In the genomic region with DNA sequence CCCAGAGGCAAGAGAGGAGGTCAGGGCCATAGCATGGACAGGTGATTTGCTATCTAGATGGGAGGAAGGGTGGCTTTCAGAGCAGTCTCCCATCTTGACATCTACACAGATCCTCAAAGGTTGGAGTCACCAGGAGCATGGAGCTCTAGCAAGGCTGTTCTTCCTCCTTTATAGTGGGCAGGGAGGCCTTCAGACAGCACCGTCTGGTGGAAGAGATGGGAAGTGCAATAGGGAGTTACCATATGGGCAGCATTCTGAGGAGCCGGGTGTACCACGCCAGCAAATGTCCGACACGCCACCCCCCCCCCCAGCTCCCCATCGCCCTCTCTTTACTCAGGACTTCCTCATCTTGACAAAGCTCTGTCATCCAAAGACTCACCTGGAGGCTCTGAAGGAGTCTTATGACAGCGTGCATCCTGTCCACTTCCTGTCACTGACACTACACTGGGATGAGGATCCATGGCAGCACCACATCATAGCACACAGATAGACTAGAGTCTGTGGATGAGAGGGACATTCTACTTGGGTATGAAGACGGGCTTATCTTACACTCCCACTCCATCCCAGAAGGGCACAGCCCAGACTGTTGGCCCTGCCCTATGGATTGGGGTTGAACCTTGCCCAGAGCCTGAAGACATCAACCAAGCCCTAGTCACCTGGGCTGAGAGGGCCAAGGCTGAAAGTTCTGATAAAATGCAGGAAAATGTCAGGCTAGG, we compare ENCODE assay signal across 8 mouse cellular contexts. TPM values are rescaled to one million over a fixed set of nuclear protein-coding genes. Genes with fewer than 3 reads are reported as not detected.
DNase-seq lines count a peak whose midpoint lies in the region; ATAC-seq and TF ChIP-seq lines count a peak whose summit lies in the region.

No protein-coding gene starts in this region.

- ATAC-seq in forebrain, embryonic 14.5 days, result no peak
- no peak for ATAC-seq in forebrain, embryonic 12.5 days (ENCODE audit: low FRiP score)
- peak; percentile 57; the same call in 1 of the 2 replicates for ATAC-seq in liver, postnatal 0 days

- no peaks in the 10 kb centered on the region for H3K9me3 ChIP-seq in forebrain, embryonic 14.5 days (replicated peaks; ENCODE audit: control insufficient read depth, low read length)
- H3K9me3 ChIP-seq in forebrain, embryonic 12.5 days, result no peaks in the 10 kb centered on the region
- H3K9me3 ChIP-seq in liver, postnatal 0 days (ENCODE audit: low read length), result no peaks in the 10 kb centered on the region

- no peak overlapping the region for H3K4me2 ChIP-seq in forebrain, embryonic 14.5 days (ENCODE audit: low read length)
- no peak overlapping the region for H3K4me2 ChIP-seq in forebrain, embryonic 12.5 days
- no peak overlapping the region for H3K4me2 ChIP-seq in liver, postnatal 0 days (ENCODE audit: low read depth, low read length)

- H3K4me1 ChIP-seq in forebrain, embryonic 14.5 days (ENCODE audit: control insufficient read depth, insufficient read depth, low read length), result peaks cover 14% of the 10 kb centered on the region
- peaks cover 39% of the 10 kb centered on the region for H3K4me1 ChIP-seq in forebrain, embryonic 12.5 days
- no peaks in the 10 kb centered on the region for H3K4me1 ChIP-seq in liver, postnatal 0 days (ENCODE audit: insufficient read depth)

- TF ChIP-seq EP300 in liver, postnatal 0 days (IDR thresholded peaks at IDR 0.05; ENCODE audit: low read depth), result no peak

- TF ChIP-seq CTCF in liver, postnatal 0 days (IDR thresholded peaks at IDR 0.05; ENCODE audit: low read depth), result peak; percentile 90

- no peaks in the 10 kb centered on the region for H3K27me3 ChIP-seq in forebrain, embryonic 14.5 days (replicated peaks; ENCODE audit: control insufficient read depth, insufficient read depth, low read length)
- peaks cover 8% of the 10 kb centered on the region; the same call in 1 of the 2 replicates for H3K27me3 ChIP-seq in forebrain, embryonic 12.5 days
- H3K27me3 ChIP-seq in liver, postnatal 0 days (ENCODE audit: insufficient read depth, low read length), result no peaks in the 10 kb centered on the region

- H3K4me3 ChIP-seq in forebrain, embryonic 14.5 days (ENCODE audit: low read depth, low read length), result no peak overlapping the region
- no peak overlapping the region for H3K4me3 ChIP-seq in forebrain, embryonic 12.5 days (replicated peaks)
- H3K4me3 ChIP-seq in liver, postnatal 0 days (ENCODE audit: low read depth, low read length), result no peak overlapping the region

- no peaks in the 10 kb centered on the region for H3K36me3 ChIP-seq in forebrain, embryonic 14.5 days (ENCODE audit: control insufficient read depth, insufficient read depth, low read length)
- H3K36me3 ChIP-seq in forebrain, embryonic 12.5 days (replicated peaks), result no peaks in the 10 kb centered on the region
- no peaks in the 10 kb centered on the region for H3K36me3 ChIP-seq in liver, postnatal 0 days (replicated peaks; ENCODE audit: insufficient read depth, low read length)

- DNase-seq in forebrain, embryonic 14.5 days (ENCODE audit: low spot score), result peak; percentile 69
- peak; percentile 35 to 51 for DNase-seq in CD8-positive naive resting alpha-beta T cell, adult 2 months (ENCODE audit: low read depth in 2 of 2, low spot score in 2 of 2)
- DNase-seq in c-Kit-positive CD71-positive TER-119-negative erythroid progenitor cells, embryonic 14.5 days (ENCODE audit: low read depth), result peak; percentile 48
- DNase-seq in frontal cortex, postnatal 36 days (ENCODE audit: low spot score in 2 of 2), result peak; percentile 75 to 84
- peak; percentile 69 for DNase-seq in kidney, postnatal 14 days
- peak; percentile 72 for DNase-seq in liver, postnatal 0 days
- DNase-seq in right cerebral cortex, postnatal 10 days (ENCODE audit: low spot score in 2 of 2), result peak; percentile 74 to 83

- H3K9ac ChIP-seq in forebrain, embryonic 14.5 days (ENCODE audit: low read length), result no peak overlapping the region
- no peak overlapping the region for H3K9ac ChIP-seq in forebrain, embryonic 12.5 days
- H3K9ac ChIP-seq in liver, postnatal 0 days (replicated peaks), result no peak overlapping the region

- H3K27ac ChIP-seq in forebrain, embryonic 14.5 days (ENCODE audit: low read depth, low read length), result no peak overlapping the region
- no peak overlapping the region for H3K27ac ChIP-seq in forebrain, embryonic 12.5 days
- no peak overlapping the region for H3K27ac ChIP-seq in liver, postnatal 0 days (ENCODE audit: low read depth)

- WGBS in forebrain, embryonic 14.5 days, result 20% methylated on average over 8 of the region's 8 CpGs
- WGBS in forebrain, embryonic 12.5 days, result 26% methylated on average over 8 of the region's 8 CpGs
- WGBS in liver, postnatal 0 days (ENCODE audit: insufficient replicate concordance), result 11% methylated on average over 7 of the region's 8 CpGs

RNA-seq across cellular contexts. Expression of gene Ccdc188, which starts 6.8 kb away (rescaled TPM):
- polyA plus RNA-seq in forebrain, embryonic 14.5 days (2014; fragmentation: Nextera tagmentation; extraction: Ambion mirVana), result 0.13 and 0.16 TPM in 2 replicates
- polyA plus RNA-seq in forebrain, embryonic 12.5 days (2016; fragmentation: Nextera tagmentation; extraction: Ambion mirVana), result not detected in 2 replicates
- not detected in 2 replicates for polyA plus RNA-seq in liver, postnatal 0 days (2015; fragmentation: Nextera tagmentation; extraction: Ambion mirVana)

RNA-seq across cellular contexts. Expression of gene Zdhhc8, which starts 24.1 kb away (rescaled TPM):
- polyA plus RNA-seq in forebrain, embryonic 14.5 days (2014; fragmentation: Nextera tagmentation; extraction: Ambion mirVana), result 5.9 and 10.2 TPM in 2 replicates
- polyA plus RNA-seq in forebrain, embryonic 12.5 days (2016; fragmentation: Nextera tagmentation; extraction: Ambion mirVana), result 15.7 and 16.9 TPM in 2 replicates
- 1.3 and 1.6 TPM in 2 replicates for polyA plus RNA-seq in liver, postnatal 0 days (2015; fragmentation: Nextera tagmentation; extraction: Ambion mirVana)

RNA-seq across cellular contexts. Expression of gene Trmt2a, which starts 37.6 kb away (rescaled TPM):
- polyA plus RNA-seq in forebrain, embryonic 14.5 days (2014; fragmentation: Nextera tagmentation; extraction: Ambion mirVana), result 95.0 and 95.4 TPM in 2 replicates
- 111 and 118 TPM in 2 replicates for polyA plus RNA-seq in forebrain, embryonic 12.5 days (2016; fragmentation: Nextera tagmentation; extraction: Ambion mirVana)
- 22.9 and 23.3 TPM in 2 replicates for polyA plus RNA-seq in liver, postnatal 0 days (2015; fragmentation: Nextera tagmentation; extraction: Ambion mirVana)

RNA-seq across cellular contexts. Expression of gene Ranbp1, which starts 37.7 kb away (rescaled TPM):
- polyA plus RNA-seq in forebrain, embryonic 14.5 days (2014; fragmentation: Nextera tagmentation; extraction: Ambion mirVana), result 527 and 537 TPM in 2 replicates
- polyA plus RNA-seq in forebrain, embryonic 12.5 days (2016; fragmentation: Nextera tagmentation; extraction: Ambion mirVana), result 983 and 1,008 TPM in 2 replicates
- 156 and 160 TPM in 2 replicates for polyA plus RNA-seq in liver, postnatal 0 days (2015; fragmentation: Nextera tagmentation; extraction: Ambion mirVana)

RNA-seq across cellular contexts. Expression of gene Gm49776, which starts 47.3 kb away (rescaled TPM):
- polyA plus RNA-seq in forebrain, embryonic 14.5 days (2014; fragmentation: Nextera tagmentation; extraction: Ambion mirVana), result 1.8 TPM in 1 of 2 replicates, not detected in the other
- 3.4 TPM in 1 of 2 replicates, not detected in the other for polyA plus RNA-seq in forebrain, embryonic 12.5 days (2016; fragmentation: Nextera tagmentation; extraction: Ambion mirVana)
- 1.1 TPM in 1 of 2 replicates, not detected in the other for polyA plus RNA-seq in liver, postnatal 0 days (2015; fragmentation: Nextera tagmentation; extraction: Ambion mirVana)
